Mouse (Mus musculus): ENCODE results near the gene Uhrf1bp1l. TPM values are rescaled to one million over a fixed set of nuclear protein-coding genes. Genes with fewer than 3 reads are reported as not detected.

Uhrf1bp1l gene
- polyA plus RNA-seq, 1 experiment: 16.0 TPM

DNA sequence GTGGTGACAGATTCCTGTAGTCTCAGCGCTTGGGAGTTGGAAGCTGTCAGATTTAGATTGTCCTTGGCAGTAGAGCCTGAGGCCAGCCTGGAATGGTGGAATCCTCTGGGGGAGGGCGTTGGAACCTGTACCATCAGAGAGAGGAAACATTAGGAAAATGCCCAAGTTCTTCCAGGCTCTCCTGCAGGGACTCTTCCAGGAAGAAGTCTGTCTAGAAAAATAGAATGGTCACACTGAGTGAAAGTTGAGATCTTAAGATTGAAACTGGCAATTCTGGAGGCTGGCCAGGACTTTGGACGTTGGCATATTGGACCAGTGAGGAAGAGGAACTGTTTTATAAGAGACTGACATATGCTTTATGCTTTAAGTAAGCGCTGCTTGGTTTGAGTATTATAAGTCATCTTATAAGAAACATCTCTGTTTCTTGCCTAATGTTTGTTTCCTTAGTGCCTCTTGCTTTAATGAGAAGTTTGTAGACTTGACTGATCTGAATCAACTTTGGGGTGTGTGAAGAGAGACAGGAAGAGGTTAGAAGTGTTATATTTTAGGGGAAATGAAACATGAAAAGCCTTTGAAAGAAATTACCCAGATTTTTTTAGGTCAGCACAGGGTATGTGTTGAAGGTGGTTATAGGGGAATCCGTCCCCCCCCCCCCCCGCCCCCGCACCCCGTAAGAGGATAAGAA lies 2.6 kb downstream of the Uhrf1bp1l start:
- Histone ChIP-seq H3K36me3 (ENCODE audit: control insufficient read depth, insufficient read depth) (no peaks in the 10 kb centered on the region), H3ac (ENCODE audit: control insufficient read depth, insufficient read length) (no peak overlapping the region), H3K4me3 (no peak overlapping the region), H3K27me3 (ENCODE audit: control insufficient read depth, insufficient read depth, insufficient read length) (no peaks in the 10 kb centered on the region), H3K79me2 (ENCODE audit: control insufficient read depth, insufficient read depth) (peaks cover 71% of the 10 kb centered on the region), H3K4me2 (ENCODE audit: low read depth) (peak overlapping the region; percentile 46)
- TF ChIP-seq MYOG (IDR thresholded peaks at IDR 0.05; ENCODE audit: control insufficient read depth in 1 of 3, insufficient read depth in 1 of 3, insufficient read length in 2 of 3, low read depth in 2 of 3): no peak
- no peak for TF ChIP-seq SRF (IDR thresholded peaks at IDR 0.05; ENCODE audit: control insufficient read depth, insufficient read length, low read depth)
- TF ChIP-seq CEBPB (IDR thresholded peaks at IDR 0.05; ENCODE audit: insufficient read depth, poor library complexity, severe bottlenecking): no peak
- no peak for TF ChIP-seq POLR2A (IDR thresholded peaks at IDR 0.05; ENCODE audit: insufficient read length, low read depth)
- TF ChIP-seq TCF3 (IDR thresholded peaks at IDR 0.05; ENCODE audit: insufficient read length, low read depth): no peak
- TF ChIP-seq MAX (IDR thresholded peaks at IDR 0.05; ENCODE audit: low read depth): no peak
- no peak for TF ChIP-seq REST (IDR thresholded peaks at IDR 0.05; ENCODE audit: insufficient read depth, insufficient read length)
- TF ChIP-seq POLR2AphosphoS2 (IDR thresholded peaks at IDR 0.05; ENCODE audit: insufficient read length, low read depth): no peak

DNA sequence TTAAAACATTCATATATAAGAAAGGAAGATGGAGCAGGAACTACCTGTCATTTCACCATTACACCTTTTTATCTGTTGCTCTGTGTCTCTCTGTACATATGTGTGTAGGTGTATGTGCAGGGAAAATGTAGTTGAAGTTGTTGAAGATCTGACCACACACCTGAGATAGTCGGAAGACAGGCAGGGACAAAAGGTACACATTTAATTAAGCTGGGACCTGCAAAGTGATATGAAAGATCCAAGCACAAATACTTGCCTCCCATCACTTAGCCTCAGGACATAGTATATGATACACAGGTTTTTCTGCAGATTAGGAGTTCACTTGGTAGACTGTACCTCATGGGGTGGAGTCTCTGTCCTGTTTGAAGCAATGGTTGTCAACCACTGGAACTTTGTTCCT lies 3.1 kb downstream of the Uhrf1bp1l start:
- Histone ChIP-seq H3K4me2 (ENCODE audit: low read depth) (no peak overlapping the region), H3K4me3 (no peak overlapping the region), H3K36me3 (ENCODE audit: control insufficient read depth, insufficient read depth) (no peaks in the 10 kb centered on the region), H3ac (ENCODE audit: control insufficient read depth, insufficient read length) (no peak overlapping the region), H3K79me2 (ENCODE audit: control insufficient read depth, insufficient read depth) (peaks cover 77% of the 10 kb centered on the region), H3K27me3 (ENCODE audit: control insufficient read depth, insufficient read depth, insufficient read length) (no peaks in the 10 kb centered on the region)
- TF ChIP-seq MAX (IDR thresholded peaks at IDR 0.05; ENCODE audit: low read depth): no peak
- no peak for TF ChIP-seq MYOG (IDR thresholded peaks at IDR 0.05; ENCODE audit: control insufficient read depth in 1 of 3, insufficient read depth in 1 of 3, insufficient read length in 2 of 3, low read depth in 2 of 3)
- no peak for TF ChIP-seq SRF (IDR thresholded peaks at IDR 0.05; ENCODE audit: control insufficient read depth, insufficient read length, low read depth)

DNA sequence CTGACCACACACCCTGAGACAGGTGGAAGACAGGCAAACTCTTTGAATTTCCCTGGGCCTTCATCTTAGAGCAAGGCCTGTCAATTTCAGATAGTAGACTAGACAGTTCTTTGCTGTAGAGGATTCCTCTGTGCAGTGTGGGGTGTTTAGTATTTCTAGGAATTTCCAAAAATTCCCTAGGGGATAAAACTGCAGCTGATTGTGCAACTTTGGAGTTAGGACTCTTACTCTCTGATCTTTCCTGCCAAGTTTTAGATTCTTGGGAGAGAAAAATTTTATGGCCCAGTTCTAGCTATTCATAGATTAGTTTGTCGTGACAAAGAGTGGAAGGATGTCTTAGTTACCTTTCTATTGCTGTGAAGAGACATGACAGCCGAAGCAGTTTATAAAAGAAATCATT lies 3.8 kb downstream of the Uhrf1bp1l start:
- H3K36me3 ChIP-seq (ENCODE audit: control insufficient read depth, insufficient read depth): no peaks in the 10 kb centered on the region
- H3K27me3 ChIP-seq (ENCODE audit: control insufficient read depth, insufficient read depth, insufficient read length): no peaks in the 10 kb centered on the region
- no peak for TF ChIP-seq MYOD1 (IDR thresholded peaks at IDR 0.05; ENCODE audit: control insufficient read depth in 1 of 3, insufficient read length in 2 of 3, low read depth in 2 of 3)
- TF ChIP-seq CEBPB (IDR thresholded peaks at IDR 0.05; ENCODE audit: insufficient read depth, poor library complexity, severe bottlenecking): peak; percentile 92
- H3K4me3 ChIP-seq: no peak overlapping the region
- no peak overlapping the region for H3K4me2 ChIP-seq (ENCODE audit: low read depth)
- H3K79me2 ChIP-seq (ENCODE audit: control insufficient read depth, insufficient read depth): peaks cover 84% of the 10 kb centered on the region
- H3ac ChIP-seq (ENCODE audit: control insufficient read depth, insufficient read length): no peak overlapping the region

DNA sequence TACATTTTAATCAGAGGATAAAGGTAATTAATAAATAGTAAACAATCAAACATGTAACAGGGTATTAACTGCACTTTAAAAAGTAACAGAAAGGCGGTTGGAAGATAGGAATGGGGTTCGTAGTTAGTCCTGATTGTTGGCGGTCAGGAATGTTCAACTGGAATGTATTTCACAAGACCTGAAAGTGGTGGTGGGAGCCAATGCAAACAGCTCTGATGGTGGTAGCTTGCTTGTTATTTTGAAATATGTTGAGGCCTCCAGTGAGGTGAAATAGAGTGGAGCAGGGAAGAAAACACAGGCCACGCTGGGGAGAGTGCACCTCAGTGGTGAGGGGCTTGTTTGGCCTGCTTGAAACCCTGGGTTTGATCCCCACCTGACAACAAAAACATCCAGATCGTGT lies 6.3 kb downstream of the Uhrf1bp1l start:
- H3K79me2 ChIP-seq (ENCODE audit: control insufficient read depth, insufficient read depth): peaks cover 100% of the 10 kb centered on the region
- TF ChIP-seq TCF12 (IDR thresholded peaks at IDR 0.05; ENCODE audit: insufficient read depth, poor library complexity, severe bottlenecking) (no peak), POLR2AphosphoS2 (IDR thresholded peaks at IDR 0.05; ENCODE audit: insufficient read length, low read depth) (no peak), CEBPB (IDR thresholded peaks at IDR 0.05; ENCODE audit: insufficient read depth, poor library complexity, severe bottlenecking) (no peak), MAX (IDR thresholded peaks at IDR 0.05; ENCODE audit: low read depth) (no peak), REST (IDR thresholded peaks at IDR 0.05; ENCODE audit: insufficient read depth, insufficient read length) (no peak), MYOD1 (IDR thresholded peaks at IDR 0.05; ENCODE audit: control insufficient read depth in 1 of 3, insufficient read length in 2 of 3, low read depth in 2 of 3) (no peak), POLR2A (IDR thresholded peaks at IDR 0.05; ENCODE audit: insufficient read length, low read depth) (no peak), SRF (IDR thresholded peaks at IDR 0.05; ENCODE audit: control insufficient read depth, insufficient read length, low read depth) (no peak)
- no peaks in the 10 kb centered on the region for H3K27me3 ChIP-seq (ENCODE audit: control insufficient read depth, insufficient read depth, insufficient read length)
- H3K4me2 ChIP-seq (ENCODE audit: low read depth): no peak overlapping the region
- no peaks in the 10 kb centered on the region for H3K36me3 ChIP-seq (ENCODE audit: control insufficient read depth, insufficient read depth)
- H3K4me3 ChIP-seq: no peak overlapping the region
- H3ac ChIP-seq (ENCODE audit: control insufficient read depth, insufficient read length): no peak overlapping the region

DNA sequence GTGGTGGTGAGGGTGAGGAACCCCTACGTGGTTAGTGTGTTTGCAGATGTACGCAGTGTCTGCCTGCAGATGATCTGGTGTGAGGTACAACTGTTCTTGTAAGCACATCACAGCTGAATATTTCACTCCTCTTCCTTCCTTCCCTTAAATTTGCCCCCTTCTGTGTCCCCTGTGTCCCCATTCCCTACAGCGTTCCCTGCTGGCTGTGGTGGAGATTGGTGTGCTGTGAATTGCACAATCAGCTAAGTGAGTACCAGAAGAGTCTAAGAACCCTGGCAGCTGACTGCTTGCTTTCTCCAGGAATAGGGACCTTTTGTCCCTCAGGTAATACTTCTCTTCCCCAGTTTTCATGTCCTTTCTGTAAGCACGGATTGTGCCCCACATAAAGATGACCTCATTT lies 10.4 kb downstream of the Uhrf1bp1l start:
- H3K4me3 ChIP-seq: no peak overlapping the region
- no peak overlapping the region for H3K4me2 ChIP-seq (ENCODE audit: low read depth)
- peaks cover 99% of the 10 kb centered on the region for H3K79me2 ChIP-seq (ENCODE audit: control insufficient read depth, insufficient read depth)
- H3K27me3 ChIP-seq (ENCODE audit: control insufficient read depth, insufficient read depth, insufficient read length): no peaks in the 10 kb centered on the region
- no peaks in the 10 kb centered on the region for H3K36me3 ChIP-seq (ENCODE audit: control insufficient read depth, insufficient read depth)
- TF ChIP-seq CEBPB (IDR thresholded peaks at IDR 0.05; ENCODE audit: insufficient read depth, poor library complexity, severe bottlenecking): 0 out of 2 replicates have a peak, but pooled peaks have one; percentile 21
- no peak for TF ChIP-seq TCF12 (IDR thresholded peaks at IDR 0.05; ENCODE audit: insufficient read depth, poor library complexity, severe bottlenecking)
- H3ac ChIP-seq (ENCODE audit: control insufficient read depth, insufficient read length): no peak overlapping the region

DNA sequence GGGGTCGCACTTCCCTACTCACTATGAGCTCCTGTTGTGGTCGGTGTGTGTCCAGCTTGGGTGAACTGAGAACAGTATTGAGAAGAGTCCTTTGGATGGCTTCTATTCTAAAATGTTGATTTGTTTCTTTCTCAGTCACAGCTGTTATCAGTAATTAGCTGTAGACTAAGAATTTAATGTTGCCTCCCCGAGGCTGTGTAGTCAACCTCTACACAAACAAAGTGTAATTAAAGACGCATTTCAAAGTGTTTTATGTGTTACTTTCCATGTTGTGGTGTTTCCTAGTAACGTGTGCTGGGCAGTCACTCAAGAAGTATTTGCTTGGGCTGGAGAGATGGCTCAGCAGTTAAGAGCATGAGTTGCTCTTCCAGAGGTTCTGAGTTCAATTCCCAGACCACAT lies 16.0 kb downstream of the Uhrf1bp1l start:
- TF ChIP-seq USF1 (IDR thresholded peaks at IDR 0.05; ENCODE audit: low read depth): no peak
- no peak for TF ChIP-seq CEBPB (IDR thresholded peaks at IDR 0.05; ENCODE audit: insufficient read depth, poor library complexity, severe bottlenecking)
- TF ChIP-seq POLR2AphosphoS2 (IDR thresholded peaks at IDR 0.05; ENCODE audit: insufficient read length, low read depth): no peak
- H3K79me2 ChIP-seq (ENCODE audit: control insufficient read depth, insufficient read depth): peaks cover 87% of the 10 kb centered on the region

More for the DNA sequence above, 16.0 kb downstream of the Uhrf1bp1l start:
- Histone ChIP-seq H3K4me2 (ENCODE audit: low read depth) (no peak overlapping the region), H3K27me3 (ENCODE audit: control insufficient read depth, insufficient read depth, insufficient read length) (no peaks in the 10 kb centered on the region), H3K36me3 (ENCODE audit: control insufficient read depth, insufficient read depth) (no peaks in the 10 kb centered on the region), H3K4me3 (no peak overlapping the region), H3ac (ENCODE audit: control insufficient read depth, insufficient read length) (no peak overlapping the region)
